Mouse (Mus musculus): ENCODE measurements around the gene Fbxo2. TPM values are rescaled to one million over a fixed set of nuclear protein-coding genes. Genes with fewer than 3 reads are reported as not detected.
A peak's percentile ranks its signal among the peaks of the same experiment; 100 is the strongest.

The Fbxo2 gene
- total RNA-seq, 4 experiments from 2014 or later = 112 to 133 (median 119) TPM

- no peak for DNase-seq (ENCODE audit: low spot score in 2 of 2)
Measured at GRCm38 (mm10) chr4:148143721-148144120, 16.7 kb upstream of the Fbxo2 start.

DNA sequence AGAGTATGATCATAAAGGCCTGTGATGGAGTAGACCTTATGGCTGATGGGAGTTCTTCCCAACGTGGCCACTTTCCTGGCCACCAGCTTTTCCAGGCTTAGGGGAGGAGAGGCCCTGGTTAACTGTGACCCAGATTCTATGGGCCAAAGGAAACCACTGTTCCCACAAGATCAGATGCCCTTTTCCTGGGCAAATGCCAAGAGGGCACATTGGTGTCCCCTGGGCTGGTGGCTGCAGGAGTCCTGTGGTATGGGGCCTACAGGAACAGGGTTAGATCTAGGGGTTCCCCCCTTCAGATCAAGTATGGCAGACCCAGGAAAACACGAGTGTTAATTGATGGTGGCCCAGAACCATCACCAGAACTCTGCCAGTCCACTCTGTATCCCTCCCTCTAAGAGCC lies 12.7 kb upstream of the Fbxo2 start:
- no peak for DNase-seq (ENCODE audit: low spot score in 2 of 2)

DNA sequence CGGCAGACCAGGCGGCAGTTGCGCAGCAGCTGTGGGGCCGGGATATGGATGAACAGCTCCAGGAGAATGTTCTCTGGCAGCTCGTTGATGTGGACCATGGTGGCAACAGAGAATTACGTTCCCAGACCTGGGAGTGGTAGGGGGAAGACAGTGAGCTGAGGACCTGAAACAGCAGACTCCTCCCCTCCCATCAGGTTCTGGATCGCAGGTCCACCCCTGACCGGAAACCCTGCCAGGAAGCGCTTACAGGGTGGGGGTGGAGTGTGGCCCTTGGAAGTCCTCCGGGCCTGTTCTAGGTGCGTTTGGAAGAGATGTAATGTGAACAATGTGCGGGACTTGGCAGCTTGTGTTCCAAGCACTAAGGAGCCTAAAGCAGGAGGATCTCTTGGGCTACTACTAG lies 10.9 kb upstream of the Fbxo2 start:
- no peak for DNase-seq (ENCODE audit: low spot score in 2 of 2)

DNA sequence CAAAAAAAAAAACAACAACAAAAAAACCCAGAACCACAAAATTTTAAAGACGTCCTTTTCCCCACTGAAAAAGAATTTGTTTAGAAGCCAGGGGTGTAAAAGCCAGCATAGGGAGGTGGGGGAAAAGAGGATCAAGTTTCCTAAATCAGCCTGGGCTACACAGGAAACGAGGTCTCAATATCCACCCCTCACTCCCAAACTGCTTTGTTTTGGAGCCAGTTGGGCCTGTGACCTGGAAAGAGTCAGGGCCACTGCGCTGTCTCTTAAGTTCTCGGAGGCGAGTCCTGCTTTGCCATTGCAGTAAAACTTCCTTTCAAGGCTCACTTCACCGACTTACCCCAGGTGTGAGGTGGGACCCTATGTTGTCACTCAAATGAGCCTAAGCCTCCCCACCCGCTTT lies 10.2 kb upstream of the Fbxo2 start:
- DNase-seq (ENCODE audit: low spot score in 2 of 2) = no peak

DNA sequence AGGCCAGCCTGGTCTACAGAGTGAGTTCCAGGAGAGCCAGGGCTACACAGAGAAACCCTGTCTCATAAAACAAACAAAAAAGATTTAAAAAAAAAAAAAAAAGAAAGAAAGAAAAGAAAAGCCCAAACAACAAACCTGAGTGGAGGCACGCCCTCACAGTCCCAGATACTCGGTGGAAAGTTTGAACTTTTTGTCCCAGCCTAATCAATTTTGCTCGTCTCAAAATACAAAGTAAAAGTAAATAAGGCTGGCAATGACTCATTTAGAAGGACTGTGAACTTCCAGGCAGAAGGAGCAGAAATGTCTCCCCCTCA lies 9.5 kb upstream of the Fbxo2 start:
- DNase-seq (ENCODE audit: low spot score in 2 of 2) = no peak

DNA sequence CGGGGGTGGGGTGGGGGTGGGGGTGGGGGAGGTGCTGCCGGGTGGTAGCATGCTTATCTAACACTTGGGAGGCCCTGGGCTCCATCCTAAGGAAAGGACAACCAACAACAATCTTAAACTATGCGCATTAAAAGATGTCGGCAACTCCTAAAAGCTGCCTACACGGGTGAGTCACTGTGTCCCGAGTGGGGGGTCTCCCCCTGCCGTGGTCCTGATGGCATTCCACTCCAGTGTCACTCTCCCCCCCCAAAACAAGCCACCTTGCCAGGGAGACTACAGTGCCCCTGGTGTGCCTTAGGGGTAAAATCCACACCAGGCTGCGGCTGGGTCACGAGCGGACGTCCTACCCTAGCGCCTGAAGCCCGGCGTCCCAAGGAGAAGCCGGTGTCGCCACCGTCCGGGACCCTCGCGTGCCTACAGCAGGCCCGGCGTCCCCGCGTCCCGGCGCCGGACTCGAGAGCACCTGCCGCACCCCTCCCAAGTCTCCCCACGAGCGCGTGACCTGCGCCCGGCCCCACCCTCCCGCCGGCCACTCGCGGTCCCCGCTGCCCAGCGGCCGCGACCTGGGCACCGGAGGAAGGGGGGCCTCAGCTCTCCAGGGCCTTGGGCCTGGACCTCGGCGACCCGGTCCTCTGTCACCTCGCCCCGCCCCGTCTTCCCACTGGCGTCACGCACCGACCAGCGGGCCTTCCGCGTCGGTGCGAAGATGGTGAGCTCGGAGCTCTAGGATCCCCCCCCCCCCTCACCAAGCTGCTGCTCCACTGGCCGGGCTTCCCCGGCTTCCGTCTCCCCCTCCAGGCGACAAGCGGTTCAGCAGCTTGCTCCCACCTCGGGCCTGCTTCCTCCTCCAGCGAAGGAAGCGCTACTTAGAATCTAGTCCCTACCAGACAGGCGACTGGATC lies 8.9 kb upstream of the Fbxo2 start, which contains the start of gene Fbxo6:
TSS of gene Fbxo6 (minus strand) at position 874 of the 902 bp plus-strand sequence.
- peak; percentile 76 to 77 for DNase-seq (ENCODE audit: low spot score in 2 of 2)

DNA sequence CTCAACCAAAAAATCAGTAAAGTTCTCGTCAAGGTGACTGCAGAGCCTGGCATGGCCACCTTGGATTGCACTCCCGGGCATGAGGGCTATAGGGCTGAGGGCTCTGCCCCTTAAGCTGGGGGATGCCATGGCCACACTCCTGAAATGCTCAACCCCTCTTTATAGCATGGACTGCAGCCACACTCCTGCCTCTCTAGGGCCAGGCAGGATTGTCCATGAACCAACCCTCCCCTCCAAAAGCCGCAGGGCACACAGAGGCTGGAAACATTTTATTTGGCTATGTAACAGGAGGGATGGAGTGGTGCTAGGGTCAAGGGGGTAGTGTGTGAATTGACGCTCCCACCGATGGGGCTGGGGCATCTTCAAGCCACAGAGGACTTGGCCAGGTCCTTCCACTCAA lies 7.9 kb upstream of the Fbxo2 start:
- no peak for DNase-seq (ENCODE audit: low spot score in 2 of 2)

GRCm38 (mm10) chr4:148154006-148154405 lies 6.4 kb upstream of the Fbxo2 start:
- DNase-seq (ENCODE audit: low spot score in 2 of 2) = no peak

DNA sequence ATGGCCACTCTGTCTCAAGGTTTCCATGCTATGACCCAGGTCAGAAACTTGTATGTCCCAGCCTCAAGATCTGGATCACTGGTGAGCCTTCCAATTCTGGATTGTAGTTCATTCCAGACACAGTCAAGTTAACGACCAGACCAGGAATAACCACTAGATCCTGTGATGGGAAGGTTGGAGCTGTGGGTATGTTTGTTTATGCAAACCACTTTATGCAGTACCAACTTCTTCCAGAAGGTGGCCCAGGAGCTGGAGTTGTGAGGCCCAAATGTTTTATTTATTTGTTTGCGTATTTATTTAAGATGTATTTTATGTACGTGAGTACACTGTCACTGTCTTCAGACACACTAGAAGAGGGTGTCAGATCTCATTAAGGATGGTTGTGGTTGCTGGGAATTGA lies 5.4 kb upstream of the Fbxo2 start:
- DNase-seq (ENCODE audit: low spot score in 2 of 2) = peak in 1 of 2 experiments; percentile 28

- peak in 1 of 2 experiments; percentile 56 for DNase-seq (ENCODE audit: low spot score in 2 of 2)
Measured at GRCm38 (mm10) chr4:148158436-148159348, 1.7 kb upstream of the Fbxo2 start.

DNA sequence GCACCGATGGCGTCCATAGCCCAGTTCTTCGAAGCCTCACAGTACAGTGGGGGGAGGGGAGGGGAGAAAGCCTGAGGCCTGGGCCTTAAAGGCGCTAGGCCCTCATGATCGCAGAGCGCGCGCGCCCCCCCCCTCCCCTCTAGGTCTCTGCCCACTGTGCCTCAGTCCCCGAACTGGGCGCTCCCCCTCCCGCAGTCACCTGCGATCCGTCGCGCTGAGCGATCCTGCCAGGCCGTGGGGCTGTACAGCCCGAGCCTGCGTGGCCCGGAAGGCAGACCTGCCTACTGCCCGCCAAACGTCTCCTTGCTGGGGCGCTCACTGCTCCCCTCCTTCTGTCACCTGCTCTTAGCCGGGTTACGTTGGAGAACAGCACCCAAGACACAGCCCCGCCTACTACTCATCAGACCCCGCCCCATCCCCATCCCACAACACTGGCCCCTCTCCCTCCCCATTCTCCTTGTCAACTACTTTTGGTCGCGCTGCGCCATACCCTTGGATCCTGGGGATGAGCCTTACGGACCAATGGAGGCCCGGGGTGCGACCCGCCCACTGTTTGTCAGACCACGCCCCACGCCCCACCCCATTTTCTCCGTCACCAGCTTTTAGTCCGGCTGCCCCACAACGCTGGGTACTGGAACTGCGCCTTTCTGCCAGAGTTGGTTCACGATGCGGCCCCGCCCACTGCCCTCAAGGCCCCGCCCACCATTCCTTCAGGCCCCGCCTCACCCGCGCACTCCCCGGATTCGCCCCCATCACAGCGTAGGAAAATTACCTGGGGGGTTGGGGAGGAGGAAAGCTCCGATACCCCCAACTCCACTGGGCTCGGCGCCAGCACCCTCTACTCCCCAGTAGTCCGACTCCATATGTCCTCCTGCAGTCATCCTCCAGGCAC lies 631 bp upstream of the Fbxo2 start:
- peak; percentile 99 for DNase-seq (ENCODE audit: low spot score in 2 of 2)

DNA sequence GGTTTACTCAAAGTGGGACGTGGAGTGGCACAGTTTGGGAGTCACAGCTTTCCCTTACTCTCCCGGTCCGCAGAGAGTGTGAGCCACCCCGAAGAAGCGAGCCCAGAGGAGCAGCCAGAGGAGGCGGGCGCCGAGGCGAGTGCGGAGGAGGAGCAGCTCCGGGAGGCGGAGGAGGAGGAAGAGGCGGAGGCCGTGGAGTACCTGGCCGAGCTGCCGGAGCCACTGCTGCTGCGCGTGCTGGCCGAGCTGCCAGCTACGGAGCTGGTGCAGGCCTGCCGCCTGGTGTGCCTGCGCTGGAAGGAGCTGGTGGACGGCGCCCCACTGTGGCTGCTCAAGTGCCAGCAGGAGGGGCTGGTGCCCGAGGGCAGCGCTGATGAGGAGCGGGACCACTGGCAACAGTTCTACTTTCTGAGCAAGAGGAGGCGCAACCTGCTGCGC lies 3.6 kb downstream of the Fbxo2 start:
- DNase-seq (ENCODE audit: low spot score in 2 of 2) = peak; percentile 81 to 82

DNA sequence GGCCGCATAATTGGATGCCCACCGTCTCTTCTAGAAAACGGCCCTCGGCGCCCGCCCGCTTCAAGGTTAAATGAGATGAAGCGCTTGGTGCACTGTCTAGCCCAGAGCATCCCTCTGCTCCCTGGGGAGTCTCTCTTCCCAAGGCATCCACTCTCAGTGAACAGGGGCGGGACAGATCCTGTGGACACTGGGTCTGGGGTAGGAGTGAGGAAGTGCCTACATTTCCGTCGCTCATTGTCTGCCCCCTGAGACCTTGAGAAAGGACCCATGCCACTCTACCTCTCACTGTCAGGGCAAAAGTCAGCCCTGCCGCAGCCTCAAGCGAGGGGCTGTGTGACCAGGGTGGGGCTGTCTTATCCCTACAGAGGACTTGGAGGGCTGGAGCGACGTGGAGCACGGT lies 4.0 kb downstream of the Fbxo2 start:
- no peak for DNase-seq (ENCODE audit: low spot score in 2 of 2)

DNA sequence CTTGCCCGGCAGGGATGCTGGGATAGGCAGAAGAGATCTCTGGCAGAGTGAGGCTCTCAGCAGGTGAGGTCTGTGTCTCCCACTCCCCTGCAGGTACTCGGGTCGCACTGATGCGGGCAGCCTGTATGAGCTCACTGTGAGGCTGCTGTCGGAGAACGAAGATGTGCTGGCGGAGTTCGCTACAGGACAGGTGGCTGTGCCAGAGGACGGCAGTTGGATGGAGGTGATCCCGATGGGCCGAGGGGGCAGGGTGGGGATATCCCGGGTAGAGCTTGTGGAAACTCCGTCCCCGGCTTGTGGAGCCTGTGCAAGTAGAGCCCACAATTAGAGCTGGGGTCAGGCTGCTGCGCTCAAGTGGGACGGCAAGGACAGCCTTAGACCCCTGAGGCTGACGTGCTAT lies 5.1 kb downstream of the Fbxo2 start:
- no peak for DNase-seq (ENCODE audit: low spot score in 2 of 2)

- peak; percentile 87 to 91 for DNase-seq (ENCODE audit: low spot score in 2 of 2)
Measured at GRCm38 (mm10) chr4:148166431-148166830, 6.0 kb downstream of the Fbxo2 start.

DNA sequence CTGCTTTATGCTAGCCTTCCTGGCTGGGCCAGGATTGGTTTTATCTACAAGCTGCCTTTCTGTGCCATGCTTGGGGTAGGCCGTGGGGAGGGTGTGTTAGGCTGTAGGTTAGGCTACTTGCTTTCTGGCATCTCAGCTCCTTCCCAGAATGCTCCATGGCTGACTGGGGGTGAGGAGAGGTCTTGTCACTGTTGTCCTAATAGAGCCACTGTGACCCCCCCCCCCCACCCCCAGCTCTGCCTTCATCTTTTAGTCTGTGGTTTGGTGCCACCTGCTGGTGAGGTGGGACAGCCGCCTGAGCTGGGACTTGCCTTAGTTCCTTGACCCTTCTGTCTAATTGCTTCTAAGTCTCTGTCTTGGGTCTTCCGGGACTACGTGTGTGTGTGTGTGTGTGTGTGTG lies 6.6 kb downstream of the Fbxo2 start:
- DNase-seq (ENCODE audit: low spot score in 2 of 2) = peak in 1 of 2 experiments; percentile 75

GRCm38 (mm10) chr4:148168287-148168686 lies 7.9 kb downstream of the Fbxo2 start:
- no peak for DNase-seq (ENCODE audit: low spot score in 2 of 2)

DNA sequence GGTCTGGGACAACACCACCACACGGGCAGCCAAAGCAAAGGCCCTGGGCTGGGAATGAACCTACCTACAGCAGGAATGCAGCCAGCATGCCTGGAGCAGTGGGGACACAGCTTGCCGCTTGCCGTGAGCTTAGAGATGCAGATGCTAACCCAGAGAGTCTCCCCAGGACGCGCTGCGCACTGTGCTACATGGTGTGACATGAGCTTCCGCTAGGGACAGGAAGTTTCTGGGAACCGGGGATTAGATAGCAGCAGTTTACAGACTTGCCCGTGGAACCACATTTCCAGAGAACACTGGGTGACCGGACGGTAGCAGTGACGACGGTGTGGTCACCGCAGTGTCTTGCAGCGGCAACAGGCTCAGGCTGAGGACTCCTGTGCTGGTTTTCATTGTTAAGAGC lies 9.2 kb downstream of the Fbxo2 start:
- no peak for DNase-seq (ENCODE audit: low spot score in 2 of 2)

DNA sequence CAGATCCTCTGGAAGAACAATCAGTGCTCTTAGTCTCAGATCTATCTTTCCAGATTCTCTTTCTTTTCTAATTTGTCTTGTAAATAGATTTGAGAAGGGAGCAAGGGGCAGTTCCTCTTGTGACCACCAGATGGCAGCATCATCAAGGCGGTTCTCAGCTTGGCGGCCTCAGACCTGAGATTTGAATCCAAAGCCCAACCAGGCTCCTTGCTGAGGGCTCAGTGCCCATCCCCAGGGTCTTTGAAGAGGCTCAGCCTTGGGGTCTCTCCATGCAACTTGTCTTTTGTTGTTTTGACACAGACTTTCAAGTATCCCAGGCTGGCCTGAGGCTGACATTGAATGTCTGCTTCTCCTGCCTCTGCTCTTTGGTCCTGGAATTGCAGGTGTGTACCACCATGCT lies 10.4 kb downstream of the Fbxo2 start:
- DNase-seq (ENCODE audit: low spot score in 2 of 2) = peak; percentile 46 to 68

GRCm38 (mm10) chr4:148171261-148171660 lies 10.8 kb downstream of the Fbxo2 start:
- no peak for DNase-seq (ENCODE audit: low spot score in 2 of 2)

GRCm38 (mm10) chr4:148173811-148174494 lies 13.5 kb downstream of the Fbxo2 start:
- peak in 1 of 2 experiments; percentile 52 for DNase-seq (ENCODE audit: low spot score in 2 of 2)

All from layer of hippocampus, adult 8-10 months (tissue).